Mouse (Mus musculus): ENCODE measurements around the gene Patz1.

GRCm38 (mm10) chr11:3346351-3346750, 57.7 kb downstream of the Patz1 start:
- TF ChIP-seq CTCF (conservative IDR thresholded peaks at IDR 0.05; ENCODE audit: insufficient read depth, insufficient read length, low read depth, low read length): no peak
- TF ChIP-seq POLR2A (IDR thresholded peaks at IDR 0.05; ENCODE audit: low read depth, low read length): no peak

Data from kidney, adult 2 months (tissue).